In the genomic region with DNA sequence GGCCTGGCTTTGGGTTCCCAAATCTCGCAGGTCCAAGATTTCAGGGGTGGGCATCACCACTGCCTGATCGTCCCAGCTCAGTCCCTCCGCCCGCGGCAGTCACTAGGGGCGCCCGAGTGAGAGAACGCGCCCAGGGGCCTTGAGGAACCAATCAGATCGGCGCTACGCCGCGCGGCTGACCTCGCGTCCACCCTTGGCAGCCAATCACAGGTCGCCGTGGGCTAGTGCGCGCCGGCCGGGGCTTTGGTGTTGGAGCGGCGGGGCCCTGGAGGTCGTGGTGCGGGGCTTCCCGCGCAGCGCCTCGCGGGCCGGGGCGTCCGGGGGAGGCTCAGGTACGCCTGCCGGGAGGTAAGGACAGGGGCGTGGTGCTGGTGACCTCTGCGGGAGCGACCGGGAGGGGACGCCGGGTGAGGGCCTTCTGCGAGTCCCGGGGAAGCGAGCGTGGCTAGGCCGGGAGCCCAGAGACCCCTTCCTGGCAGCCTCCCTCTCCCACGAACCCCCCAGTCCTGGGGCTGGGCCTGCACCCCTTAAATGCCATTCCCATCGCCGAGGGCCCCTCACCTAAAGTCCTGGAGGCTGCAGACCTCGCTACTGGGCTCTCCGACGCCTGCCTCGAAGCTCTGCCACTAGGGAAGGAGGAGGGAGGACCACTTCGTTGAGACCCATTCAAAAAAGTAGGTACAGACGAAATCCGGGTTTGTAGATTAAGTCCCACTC, we compare ENCODE assay signal across 8 mouse cellular contexts. TPM values are rescaled to one million over a fixed set of nuclear protein-coding genes. Genes with fewer than 3 reads are reported as not detected.
DNase-seq lines count a peak whose midpoint lies in the region; ATAC-seq and TF ChIP-seq lines count a peak whose summit lies in the region.

A gene (plus strand): TSS at position 249 of the 717 bp plus-strand sequence.

- TF ChIP-seq POLR2A in limb, embryonic 14.5 days (IDR thresholded peaks at IDR 0.05; ENCODE audit: borderline replicate concordance, extremely low read depth, insufficient read depth, insufficient read length) = peak; percentile 71; the same call in 1 of the 2 replicates

- H3K9me3 ChIP-seq in embryonic facial prominence, embryonic 14.5 days (ENCODE audit: control insufficient read depth, low read length) = no peaks in the 10 kb centered on the region
- no peaks in the 10 kb centered on the region for H3K9me3 ChIP-seq in limb, embryonic 14.5 days (ENCODE audit: control insufficient read depth, low read length)
- H3K9me3 ChIP-seq in midbrain, postnatal 0 days (ENCODE audit: low read length) = no peaks in the 10 kb centered on the region

- H3K27ac ChIP-seq in embryonic facial prominence, embryonic 14.5 days (replicated peaks; ENCODE audit: low read depth, low read length) = peak within 1 kb of the TSS; percentile 57
- H3K27ac ChIP-seq in limb, embryonic 14.5 days (replicated peaks; ENCODE audit: low read depth, low read length) = peak within 1 kb of the TSS; percentile 71
- peak within 1 kb of the TSS; percentile 79 for H3K27ac ChIP-seq in midbrain, postnatal 0 days (ENCODE audit: low read depth, low read length)

- peak; percentile 78 for TF ChIP-seq CTCF in midbrain, postnatal 0 days (IDR thresholded peaks at IDR 0.05)

- peaks cover 6% of the 10 kb centered on the region; the same call in 1 of the 2 replicates for H3K4me1 ChIP-seq in embryonic facial prominence, embryonic 14.5 days (ENCODE audit: control insufficient read depth, insufficient read depth, low read length)
- H3K4me1 ChIP-seq in limb, embryonic 14.5 days (ENCODE audit: control insufficient read depth, insufficient read depth, low read length) = peaks cover 6% of the 10 kb centered on the region; the same call in 1 of the 2 replicates
- H3K4me1 ChIP-seq in midbrain, postnatal 0 days (ENCODE audit: insufficient read depth, low read length) = no peaks in the 10 kb centered on the region

- peak within 1 kb of the TSS; percentile 77 for H3K4me2 ChIP-seq in embryonic facial prominence, embryonic 14.5 days (ENCODE audit: low read depth, low read length)
- H3K4me2 ChIP-seq in limb, embryonic 14.5 days (replicated peaks; ENCODE audit: low read depth, low read length, severe bottlenecking) = peak within 1 kb of the TSS; percentile 82
- peak within 1 kb of the TSS; percentile 79 for H3K4me2 ChIP-seq in midbrain, postnatal 0 days (ENCODE audit: low read depth, low read length, poor library complexity, severe bottlenecking)

- peak; percentile 95 for DNase-seq in 3T3-L1 (ENCODE audit: low read depth, low spot score)
- peak; percentile 87 to 90 for DNase-seq in adrenal gland, postnatal 4 days (ENCODE audit: low spot score in 2 of 2)
- DNase-seq in embryonic facial prominence, embryonic 14.5 days (ENCODE audit: low spot score) = peak; percentile 97
- peak; percentile 90 for DNase-seq in heart, adult 8-10 months (ENCODE audit: low spot score)
- peak; percentile 96 for DNase-seq in kidney, adult 9 months
- peak; percentile 96 for DNase-seq in limb, embryonic 14.5 days (ENCODE audit: low spot score)
- peak; percentile 96 for DNase-seq in midbrain, postnatal 0 days (ENCODE audit: low spot score)
- DNase-seq in spleen, postnatal 14 days (ENCODE audit: low spot score in 2 of 2) = peak; percentile 88 to 90

- H3K4me3 ChIP-seq in embryonic facial prominence, embryonic 14.5 days (ENCODE audit: low read depth, low read length) = peak within 1 kb of the TSS; percentile 86
- H3K4me3 ChIP-seq in limb, embryonic 14.5 days (replicated peaks; ENCODE audit: low read length) = peak within 1 kb of the TSS; percentile 86
- peak within 1 kb of the TSS; percentile 88 for H3K4me3 ChIP-seq in midbrain, postnatal 0 days (ENCODE audit: low read depth, low read length)

- H3K27me3 ChIP-seq in embryonic facial prominence, embryonic 14.5 days (replicated peaks; ENCODE audit: control insufficient read depth, insufficient read depth, low read length) = no peaks in the 10 kb centered on the region
- H3K27me3 ChIP-seq in limb, embryonic 14.5 days (ENCODE audit: control insufficient read depth, insufficient read depth, low read length) = no peaks in the 10 kb centered on the region
- H3K27me3 ChIP-seq in midbrain, postnatal 0 days (ENCODE audit: insufficient read depth, low read length) = no peaks in the 10 kb centered on the region

- WGBS in embryonic facial prominence, embryonic 14.5 days = under 1% methylated on average over 30 of the region's 58 CpGs
- WGBS in limb, embryonic 14.5 days = under 1% methylated on average over 34 of the region's 58 CpGs
- under 1% methylated on average over 54 of the region's 58 CpGs for WGBS in midbrain, postnatal 0 days

- ATAC-seq in embryonic facial prominence, embryonic 14.5 days (ENCODE audit: low read depth) = peak; percentile 98
- peak; percentile 98 for ATAC-seq in limb, embryonic 14.5 days (ENCODE audit: low FRiP score, low read depth)
- ATAC-seq in midbrain, postnatal 0 days (ENCODE audit: low FRiP score) = peak; percentile 97

- H3K9ac ChIP-seq in embryonic facial prominence, embryonic 14.5 days (ENCODE audit: low read depth, low read length) = peak within 1 kb of the TSS; percentile 93
- H3K9ac ChIP-seq in limb, embryonic 14.5 days (ENCODE audit: low read depth, low read length, severe bottlenecking) = peak within 1 kb of the TSS; percentile 93
- peak within 1 kb of the TSS; percentile 87 for H3K9ac ChIP-seq in midbrain, postnatal 0 days (replicated peaks; ENCODE audit: low read length, poor library complexity, severe bottlenecking)

- peaks cover 15% of the 10 kb centered on the region for H3K36me3 ChIP-seq in embryonic facial prominence, embryonic 14.5 days (ENCODE audit: control insufficient read depth, insufficient read depth, low read length)
- H3K36me3 ChIP-seq in limb, embryonic 14.5 days (ENCODE audit: control insufficient read depth, insufficient read depth, low read length) = peaks cover 13% of the 10 kb centered on the region
- peaks cover 4% of the 10 kb centered on the region; the same call in 1 of the 2 replicates for H3K36me3 ChIP-seq in midbrain, postnatal 0 days (ENCODE audit: insufficient read depth, low read length)

RNA-seq across cellular contexts. Expression of the gene that starts here (rescaled TPM):
- total RNA-seq in adrenal gland, postnatal 4 days (2021) = 10 to 100 TPM; 14.5 to 16.6 TPM
- 17.8 and 18.7 TPM in 2 replicates for polyA plus RNA-seq in embryonic facial prominence, embryonic 14.5 days (2014; fragmentation: Nextera tagmentation; extraction: Ambion mirVana)
- total RNA-seq in heart, adult 8-10 months (2022) = 1 to 10 TPM; 5.9 to 8.4 (median 6.5) TPM
- 13.7 and 15.5 TPM in 2 replicates for polyA plus RNA-seq in limb, embryonic 14.5 days (2012; rRNA removed)
- 19.6 and 20.6 TPM in 2 replicates for polyA plus RNA-seq in limb, embryonic 14.5 days (2014; fragmentation: Nextera tagmentation; extraction: Ambion mirVana)
- total RNA-seq in midbrain, postnatal 0 days (2014; rRNA removed) = 9.1 and 9.8 TPM in 2 replicates
- 8.8 and 12.5 TPM in 2 replicates for polyA plus RNA-seq in midbrain, postnatal 0 days (2015; fragmentation: Nextera tagmentation; extraction: Ambion mirVana)

Comparison
In these comparisons a context has a peak if more than half of its experiments do, and no peak if none do; other contexts are left out.
1. Peak in every context shown above with its lines: DNase-seq, ATAC-seq, H3K4me3 ChIP-seq and H3K27ac ChIP-seq.